Mouse (Mus musculus) heart, postnatal 36 days (tissue): ENCODE measurements at regions not wholly inside any gene's neighbourhood (a gene's known extent, or its start where the extent isn't known, plus 50 kb on each side); places are given as distances from the start of the nearest gene placed in this dataset.
A peak's percentile ranks its signal among the peaks of the same experiment; 100 is the strongest.

Experiments
- DNase-seq, 2 experiments: peaks; one replicate each; pipeline ENCODE4 v3.0.0; 2021 to 2022
- intact Hi-C: fragments of 180-260 bp; cut with DNase I; formaldehyde crosslinking; loops from one replicate; pipeline ENCODE4 v1.15.1; 2025

- no peak for DNase-seq
- intact Hi-C loops: no loop called here
Measured at GRCm38 (mm10) chr9:68409786-68410185, 243.8 kb upstream of the Rora start.

- no peak for DNase-seq
- intact Hi-C loops: no loop called here
Measured at GRCm38 (mm10) chr9:68426286-68426685, 227.3 kb upstream of the Rora start.

GRCm38 (mm10) chr9:68462755-68463154 lies 190.8 kb upstream of the Rora start:
- intact Hi-C loops: no loop called here
- DNase-seq: no peak

- DNase-seq: no peak
- intact Hi-C loops: no loop called here
Measured at GRCm38 (mm10) chr9:68463637-68464304, 189.8 kb upstream of the Rora start.

- DNase-seq: peak; percentile 37 to 40
- intact Hi-C loops: no loop called here
Measured at GRCm38 (mm10) chr9:68466671-68467070, 186.9 kb upstream of the Rora start.

- no peak for DNase-seq
- intact Hi-C loops: no loop called here
Measured at GRCm38 (mm10) chr9:68476391-68476790, 177.2 kb upstream of the Rora start.

GRCm38 (mm10) chr9:68477466-68477865 lies 176.1 kb upstream of the Rora start:
- no peak for DNase-seq
- intact Hi-C loops: no loop called here

- DNase-seq: peak in 1 of 2 experiments; percentile 7
- intact Hi-C loops: no loop called here
Measured at GRCm38 (mm10) chr9:68486646-68487045, 166.9 kb upstream of the Rora start.

GRCm38 (mm10) chr9:68491151-68491550 lies 162.4 kb upstream of the Rora start:
- intact Hi-C loops: no loop called here
- no peak for DNase-seq

GRCm38 (mm10) chr9:68521218-68521617 lies 132.4 kb upstream of the Rora start:
- DNase-seq: no peak
- intact Hi-C loops: no loop called here

GRCm38 (mm10) chr9:68561767-68562552 lies 91.6 kb upstream of the Rora start:
- intact Hi-C loops: no loop called here
- DNase-seq: peak; percentile 19 to 42

GRCm38 (mm10) chr9:68563206-68563605 lies 90.4 kb upstream of the Rora start:
- intact Hi-C loops: no loop called here
- DNase-seq: no peak

- no peak for DNase-seq
- intact Hi-C loops: no loop called here
Measured at GRCm38 (mm10) chr9:68585751-68586150, 67.8 kb upstream of the Rora start.

GRCm38 (mm10) chr9:68591023-68591422 lies 62.6 kb upstream of the Rora start:
- intact Hi-C loops: no loop called here
- DNase-seq: no peak

GRCm38 (mm10) chr9:68592976-68593375 lies 60.6 kb upstream of the Rora start:
- intact Hi-C loops: no loop called here

GRCm38 (mm10) chr9:68594586-68594985 lies 59.0 kb upstream of the Rora start:
- DNase-seq: no peak
- intact Hi-C loops: no loop called here

More at GRCm38 (mm10) chr9:68592976-68593375, 60.6 kb upstream of the Rora start:
- DNase-seq: no peak
